Mouse (Mus musculus) splenic B cell, adult 2 months (primary cell): ENCODE measurements around the gene Gpd2.

Source experiments
- DNase-seq: peaks from one replicate; pipeline ENCODE4 v3.0.0-alpha.2; 2011; ENCODE audit warnings: low read depth, low spot score
- H3K27me3 ChIP-seq: 2 replicates; pipeline ENCODE4 v1.6.1; 2012; ENCODE audit warnings: mild to moderate bottlenecking, low read length, moderate library complexity, mixed read lengths; ENCODE audit not compliant: control insufficient read depth, poor library complexity, insufficient read depth, severe bottlenecking
- H3K36me3 ChIP-seq: 2 replicates; pipeline ENCODE4 v1.6.1; 2012; ENCODE audit warnings: mild to moderate bottlenecking, low read length, moderate library complexity, mixed read lengths; ENCODE audit not compliant: control insufficient read depth, poor library complexity, insufficient read depth, severe bottlenecking

Gpd2 gene

GRCm38 (mm10) chr2:57263431-57263830 lies 26.0 kb downstream of the Gpd2 start:
- H3K27me3 ChIP-seq, result no peaks in the 10 kb centered on the region
- DNase-seq, result no peak
- H3K36me3 ChIP-seq, result no peaks in the 10 kb centered on the region

GRCm38 (mm10) chr2:57264912-57265311 lies 27.5 kb downstream of the Gpd2 start:
- peaks cover 5% of the 10 kb centered on the region; the same call in 1 of the 2 replicates for H3K36me3 ChIP-seq
- no peak for DNase-seq
- no peaks in the 10 kb centered on the region for H3K27me3 ChIP-seq

- DNase-seq, result no peak
- Histone ChIP-seq H3K36me3 (peaks cover 5% of the 10 kb centered on the region; the same call in 1 of the 2 replicates), H3K27me3 (no peaks in the 10 kb centered on the region)
These were observed 29.4 kb downstream of the Gpd2 start for GRCm38 (mm10) chr2:57266679-57267393.

GRCm38 (mm10) chr2:57267394-57267716 lies 29.9 kb downstream of the Gpd2 start:
- Histone ChIP-seq H3K27me3 (no peaks in the 10 kb centered on the region), H3K36me3 (peaks cover 5% of the 10 kb centered on the region; the same call in 1 of the 2 replicates)
- no peak for DNase-seq

GRCm38 (mm10) chr2:57267896-57268295 lies 30.5 kb downstream of the Gpd2 start:
- Histone ChIP-seq H3K36me3 (peaks cover 5% of the 10 kb centered on the region; the same call in 1 of the 2 replicates), H3K27me3 (no peaks in the 10 kb centered on the region)
- DNase-seq, result no peak

- H3K36me3 ChIP-seq, result peaks cover 5% of the 10 kb centered on the region; the same call in 1 of the 2 replicates
- H3K27me3 ChIP-seq, result no peaks in the 10 kb centered on the region
- DNase-seq, result no peak
These were observed 31.4 kb downstream of the Gpd2 start for GRCm38 (mm10) chr2:57268839-57269238.

- H3K36me3 ChIP-seq, result peaks cover 5% of the 10 kb centered on the region; the same call in 1 of the 2 replicates
- H3K27me3 ChIP-seq, result no peaks in the 10 kb centered on the region
- no peak for DNase-seq
These were observed 32.4 kb downstream of the Gpd2 start for GRCm38 (mm10) chr2:57269690-57270435.

GRCm38 (mm10) chr2:57280190-57280723 lies 42.8 kb downstream of the Gpd2 start:
- no peak for DNase-seq
- no peaks in the 10 kb centered on the region for H3K36me3 ChIP-seq

GRCm38 (mm10) chr2:57283791-57284190 lies 46.4 kb downstream of the Gpd2 start:
- H3K36me3 ChIP-seq, result no peaks in the 10 kb centered on the region
- no peaks in the 10 kb centered on the region for H3K27me3 ChIP-seq
- no peak for DNase-seq

More at GRCm38 (mm10) chr2:57280190-57280723, 42.8 kb downstream of the Gpd2 start:
- no peaks in the 10 kb centered on the region for H3K27me3 ChIP-seq

- Histone ChIP-seq H3K36me3 (0 out of 2 replicates have a peak, but pooled peaks cover under 1% of the 10 kb centered on the region), H3K27me3 (no peaks in the 10 kb centered on the region)
- no peak for DNase-seq
These were observed 47.8 kb downstream of the Gpd2 start for GRCm38 (mm10) chr2:57285197-57285596.

- no peak for DNase-seq
- no peaks in the 10 kb centered on the region for H3K27me3 ChIP-seq
- peaks cover 6% of the 10 kb centered on the region; the same call in 1 of the 2 replicates for H3K36me3 ChIP-seq
These were observed 50.6 kb downstream of the Gpd2 start for GRCm38 (mm10) chr2:57287986-57288385.

GRCm38 (mm10) chr2:57293571-57293970 lies 56.1 kb downstream of the Gpd2 start:
- H3K36me3 ChIP-seq, result peaks cover 6% of the 10 kb centered on the region; the same call in 1 of the 2 replicates
- no peaks in the 10 kb centered on the region for H3K27me3 ChIP-seq
- no peak for DNase-seq

GRCm38 (mm10) chr2:57296069-57296468 lies 58.6 kb downstream of the Gpd2 start:
- H3K27me3 ChIP-seq, result no peaks in the 10 kb centered on the region
- peaks cover 2% of the 10 kb centered on the region; the same call in 1 of the 2 replicates for H3K36me3 ChIP-seq
- no peak for DNase-seq

- Histone ChIP-seq H3K36me3 (no peaks in the 10 kb centered on the region), H3K27me3 (no peaks in the 10 kb centered on the region)
- no peak for DNase-seq
These were observed 59.8 kb downstream of the Gpd2 start for GRCm38 (mm10) chr2:57297226-57297625.

- no peak for DNase-seq
- H3K36me3 ChIP-seq, result 0 out of 2 replicates have a peak, but pooled peaks cover 2% of the 10 kb centered on the region
- no peaks in the 10 kb centered on the region for H3K27me3 ChIP-seq
These were observed 64.1 kb downstream of the Gpd2 start for GRCm38 (mm10) chr2:57301539-57301938.
